Mouse (Mus musculus) activated CD4-positive, CD25-positive, alpha-beta regulatory T cell, adult 4 months (primary cell): Measurements from ENCODE around the gene 1700022I11Rik. TPM values are rescaled to one million over a fixed set of nuclear protein-coding genes. Genes with fewer than 3 reads are reported as not detected.

Experiments used
- polyA plus RNA-seq, 2 experiments: library from polyadenylated mRNA; unstranded; fragments of 100-300 nt; shearing (Covaris generic); gene quantifications; one replicate each; pipeline ENCODE4 v1.2.1; 2017

The 1700022I11Rik gene
- polyA plus RNA-seq, 2 experiments from 2014 or later, result 0.25 TPM; not detected in 1

Other genes with a start within 250 kb of the 1700022I11Rik start
- gene 4930578G10Rik, start 234.1 kb upstream of the 1700022I11Rik start, polyA plus RNA-seq, result not detected
- not detected for gene Ccl19, start 213.0 kb upstream of the 1700022I11Rik start, polyA plus RNA-seq
- not detected for gene Ccl21a, start 195.6 kb upstream of the 1700022I11Rik start, polyA plus RNA-seq
- not detected for gene Fam205a1, start 115.7 kb upstream of the 1700022I11Rik start, polyA plus RNA-seq
- not detected for gene Gm12394, start 112.8 kb upstream of the 1700022I11Rik start, polyA plus RNA-seq
- not detected for gene Fam205c, start 95.4 kb upstream of the 1700022I11Rik start, polyA plus RNA-seq
- gene Phf24, start 52.9 kb upstream of the 1700022I11Rik start, polyA plus RNA-seq, result under 1 TPM in 1 of 2 experiments, not detected in 1; 0.14 TPM
- 1 to 10 TPM; 6.0 to 7.2 TPM for gene Dnajb5, start 19.8 kb upstream of the 1700022I11Rik start, polyA plus RNA-seq
- gene Vcp, start 30.9 kb downstream of the 1700022I11Rik start, polyA plus RNA-seq, result 100 to 1,000 TPM; 146 TPM
- 10 to 100 TPM; 16.5 to 27.4 TPM for gene Fancg, start 40.9 kb downstream of the 1700022I11Rik start, polyA plus RNA-seq
- 10 to 100 TPM; 14.1 to 14.6 TPM for gene Pigo, start 56.2 kb downstream of the 1700022I11Rik start, polyA plus RNA-seq
- gene Stoml2, start 62.1 kb downstream of the 1700022I11Rik start, polyA plus RNA-seq, result 100 to 1,000 TPM; 119 to 161 TPM
- 1 to 10 TPM; 2.9 to 4.0 TPM for gene Fam214b, start 76.6 kb downstream of the 1700022I11Rik start, polyA plus RNA-seq
- gene Unc13b, start 89.3 kb downstream of the 1700022I11Rik start, polyA plus RNA-seq, result under 1 TPM in 1 of 2 experiments, not detected in 1; 0.08 TPM